Mouse (Mus musculus) bone marrow macrophage, adult 2 months (primary cell): Measurements from ENCODE around the gene Aldh1l1. TPM values are rescaled to one million over a fixed set of nuclear protein-coding genes. Genes with fewer than 3 reads are reported as not detected.

Experiments used
- H3K27ac ChIP-seq: 2 replicates; pipeline ENCODE4 v1.5.1; 2012; ENCODE audit warnings: low read depth, low read length; ENCODE audit not compliant: insufficient read depth
- H3K4me1 ChIP-seq: 2 replicates; pipeline ENCODE4 v1.6.1; 2012; ENCODE audit warnings: low read length; ENCODE audit not compliant: control insufficient read depth, insufficient read depth
- H3K4me3 ChIP-seq: 2 replicates; pipeline ENCODE4 v1.5.1; 2012; ENCODE audit warnings: mild to moderate bottlenecking, low read length, moderate library complexity; ENCODE audit not compliant: insufficient read depth
- CTCF ChIP-seq: IDR thresholded peaks from 2 replicates; pipeline ENCODE4 v1.5.1; 2012; ENCODE audit warnings: low read depth, mild to moderate bottlenecking, low read length, moderate library complexity
- POLR2A ChIP-seq: IDR thresholded peaks from 2 replicates; pipeline ENCODE4 v1.6.1; 2012; ENCODE audit warnings: mild to moderate bottlenecking, low read depth, low read length, borderline replicate concordance
- polyA plus RNA-seq: library from polyadenylated mRNA; stranded (reverse); fragments of >200 nt; gene quantifications from 2 replicates; pipeline ENCODE4 v1.2.4, GENCODE M21; 2012; ENCODE audit not compliant: missing spikeins, insufficient read depth, insufficient read length

Gene Aldh1l1
- polyA plus RNA-seq, 1 experiment: 7.8 TPM

DNA sequence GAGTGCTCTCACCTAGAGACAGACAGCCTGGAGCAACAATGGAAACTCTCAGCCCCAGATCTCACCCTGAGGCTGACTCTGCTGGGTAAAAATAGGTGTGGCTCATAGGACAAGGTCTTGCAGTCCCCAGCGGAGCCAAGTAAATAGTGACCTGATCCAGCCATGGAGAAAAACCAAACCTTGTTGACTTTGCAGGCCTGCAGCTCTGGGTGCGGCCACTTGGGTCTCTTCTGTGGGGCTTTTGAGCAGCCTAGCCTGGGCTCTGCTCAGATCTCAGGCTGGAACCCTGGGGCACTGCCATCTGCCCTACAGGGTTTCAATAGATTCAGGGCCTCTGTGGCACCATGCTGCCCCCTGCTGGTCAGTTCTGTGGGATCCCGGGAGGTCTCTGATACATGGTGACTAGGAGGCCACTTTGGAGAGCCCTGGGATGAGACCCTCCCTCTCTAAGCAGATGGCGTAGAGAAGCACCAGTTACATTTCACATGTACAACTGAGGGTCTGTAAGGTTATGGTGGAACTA is 28.7 kb downstream of the Aldh1l1 start:
- H3K4me3 ChIP-seq: no peak overlapping the region
- peak; percentile 83 for TF ChIP-seq CTCF
- TF ChIP-seq POLR2A: no peak
- H3K4me1 ChIP-seq: no peaks in the 10 kb centered on the region
- no peak overlapping the region for H3K27ac ChIP-seq

DNA sequence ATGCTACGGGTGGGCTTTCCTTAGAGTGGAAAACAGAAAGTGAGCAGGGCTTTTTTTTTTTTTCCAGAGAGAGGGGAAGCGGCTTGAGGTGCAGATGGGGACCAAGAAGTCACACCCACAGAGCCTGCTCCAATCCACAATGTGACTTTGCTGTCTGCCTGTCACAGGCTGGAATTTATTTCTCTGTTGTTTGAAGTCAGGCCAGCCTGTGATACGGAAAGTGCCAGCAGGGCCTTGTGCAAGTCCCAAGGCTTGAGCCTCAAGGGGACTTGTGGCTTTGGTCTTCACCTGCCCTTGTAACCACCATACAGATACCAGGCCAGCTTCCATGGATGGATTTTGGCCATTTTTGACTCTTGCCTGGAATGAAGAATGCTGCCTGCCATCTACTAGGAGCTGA is 32.7 kb downstream of the Aldh1l1 start:
- Histone ChIP-seq H3K27ac (no peak overlapping the region), H3K4me3 (no peak overlapping the region), H3K4me1 (no peaks in the 10 kb centered on the region)
- TF ChIP-seq CTCF (no peak), POLR2A (no peak)

- TF ChIP-seq POLR2A (no peak), CTCF (no peak)
- H3K4me3 ChIP-seq: no peak overlapping the region
- H3K4me1 ChIP-seq: no peaks in the 10 kb centered on the region
- H3K27ac ChIP-seq: no peak overlapping the region
These were observed 33.1 kb downstream of the Aldh1l1 start for GRCm38 (mm10) chr6:90519375-90519774.

DNA sequence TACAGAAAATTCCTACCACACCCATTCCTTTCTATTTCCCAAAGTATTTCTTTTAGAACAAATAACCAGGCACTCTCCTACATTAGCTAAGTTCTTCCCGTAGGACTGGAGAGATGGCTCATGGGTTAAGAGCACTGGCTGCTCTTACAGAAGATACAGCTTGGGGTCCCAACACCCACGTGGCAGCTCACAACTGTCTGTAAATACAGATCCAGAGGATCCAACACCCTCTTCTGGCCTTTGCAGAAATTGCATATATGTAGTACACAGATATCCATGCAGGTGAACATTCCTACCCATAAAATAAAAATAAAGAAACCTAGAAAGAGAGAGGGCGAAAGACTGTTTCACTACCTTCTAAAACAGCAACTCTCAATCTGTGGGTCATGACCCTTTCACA is 40.2 kb downstream of the Aldh1l1 start:
- TF ChIP-seq CTCF (no peak), POLR2A (no peak)
- no peak overlapping the region for H3K4me3 ChIP-seq
- no peak overlapping the region for H3K27ac ChIP-seq
- no peaks in the 10 kb centered on the region for H3K4me1 ChIP-seq

DNA sequence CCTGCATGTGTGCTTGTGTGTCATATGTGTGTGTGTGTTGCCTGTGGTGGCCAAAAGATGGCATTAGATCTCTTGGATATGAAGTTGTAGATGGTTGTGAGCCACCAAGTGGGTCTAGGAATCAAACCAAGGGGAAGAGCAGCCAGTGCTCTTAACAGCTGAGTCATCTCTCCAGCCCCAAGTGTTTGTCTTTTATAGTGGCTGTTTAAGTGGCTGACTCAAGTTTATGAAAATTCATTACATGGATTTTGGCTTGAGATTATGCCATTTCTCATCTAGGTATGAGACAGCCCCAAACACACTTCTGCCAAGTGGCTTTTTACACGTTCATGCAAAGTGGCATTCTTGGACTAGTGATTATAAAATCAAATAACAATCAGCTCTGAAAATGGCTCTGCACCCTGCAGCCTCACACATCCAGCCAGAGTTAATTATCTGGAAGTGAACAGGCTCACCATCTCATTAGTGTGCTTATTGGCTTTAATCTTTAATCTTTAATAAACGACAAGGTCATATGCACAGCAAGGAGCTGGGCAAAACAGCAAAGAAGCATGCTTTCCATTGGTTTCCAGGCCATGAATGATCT is 43.3 kb downstream of the Aldh1l1 start:
- no peak for TF ChIP-seq POLR2A
- no peak for TF ChIP-seq CTCF
- Histone ChIP-seq H3K4me1 (no peaks in the 10 kb centered on the region), H3K27ac (no peak overlapping the region), H3K4me3 (no peak overlapping the region)

DNA sequence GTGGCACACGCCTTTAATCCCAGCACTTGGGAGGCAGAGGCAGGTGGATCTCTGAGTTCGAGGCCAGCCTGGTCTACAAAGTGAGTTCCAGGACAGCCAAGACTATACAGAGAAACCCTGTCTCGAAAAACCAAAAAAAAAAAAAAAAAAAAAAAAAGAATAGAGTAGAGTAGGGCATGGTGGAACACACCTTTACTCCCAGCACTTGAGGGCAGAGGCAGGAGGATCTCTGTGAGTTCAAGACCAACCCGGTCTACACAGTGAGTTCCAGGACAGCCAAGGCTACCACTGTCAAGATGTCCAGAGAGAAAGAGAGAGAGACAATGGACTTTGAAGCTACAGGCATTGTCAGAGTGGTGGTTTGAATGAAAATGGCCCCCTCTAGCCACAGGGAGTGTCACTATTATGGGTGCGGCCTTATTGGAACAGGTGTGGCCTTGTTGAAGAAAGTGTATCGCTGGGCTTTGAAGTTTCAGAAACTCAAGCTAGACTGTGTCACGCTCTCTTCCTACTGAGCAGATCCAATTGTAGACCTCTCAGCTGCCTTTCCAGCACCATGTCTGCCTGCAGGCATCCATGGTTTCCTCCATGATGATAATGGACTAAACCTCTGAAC is 46.5 kb downstream of the Aldh1l1 start:
- Histone ChIP-seq H3K27ac (no peak overlapping the region), H3K4me3 (no peak overlapping the region), H3K4me1 (no peaks in the 10 kb centered on the region)
- no peak for TF ChIP-seq POLR2A
- no peak for TF ChIP-seq CTCF

DNA sequence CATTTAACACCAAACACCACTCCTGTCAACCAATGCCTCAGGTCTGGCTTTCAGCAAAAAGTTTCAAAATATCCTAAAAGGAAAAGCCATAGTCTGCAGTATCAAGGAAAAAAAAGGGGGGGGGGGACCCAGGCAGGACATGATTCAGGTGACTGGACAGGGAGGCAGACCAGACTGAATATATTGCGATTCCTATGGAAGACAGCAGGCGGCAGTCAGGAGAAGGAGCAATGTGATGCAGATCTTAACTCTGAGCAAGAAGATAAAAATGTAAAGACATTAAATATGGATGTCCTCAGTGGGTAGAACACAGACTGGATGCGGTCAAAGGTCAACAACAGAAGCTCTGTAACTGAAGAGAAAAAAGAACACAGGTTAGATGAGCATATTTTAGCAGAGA is 47.3 kb downstream of the Aldh1l1 start:
- Histone ChIP-seq H3K27ac (no peak overlapping the region), H3K4me1 (no peaks in the 10 kb centered on the region)
- TF ChIP-seq POLR2A (no peak), CTCF (no peak)

DNA sequence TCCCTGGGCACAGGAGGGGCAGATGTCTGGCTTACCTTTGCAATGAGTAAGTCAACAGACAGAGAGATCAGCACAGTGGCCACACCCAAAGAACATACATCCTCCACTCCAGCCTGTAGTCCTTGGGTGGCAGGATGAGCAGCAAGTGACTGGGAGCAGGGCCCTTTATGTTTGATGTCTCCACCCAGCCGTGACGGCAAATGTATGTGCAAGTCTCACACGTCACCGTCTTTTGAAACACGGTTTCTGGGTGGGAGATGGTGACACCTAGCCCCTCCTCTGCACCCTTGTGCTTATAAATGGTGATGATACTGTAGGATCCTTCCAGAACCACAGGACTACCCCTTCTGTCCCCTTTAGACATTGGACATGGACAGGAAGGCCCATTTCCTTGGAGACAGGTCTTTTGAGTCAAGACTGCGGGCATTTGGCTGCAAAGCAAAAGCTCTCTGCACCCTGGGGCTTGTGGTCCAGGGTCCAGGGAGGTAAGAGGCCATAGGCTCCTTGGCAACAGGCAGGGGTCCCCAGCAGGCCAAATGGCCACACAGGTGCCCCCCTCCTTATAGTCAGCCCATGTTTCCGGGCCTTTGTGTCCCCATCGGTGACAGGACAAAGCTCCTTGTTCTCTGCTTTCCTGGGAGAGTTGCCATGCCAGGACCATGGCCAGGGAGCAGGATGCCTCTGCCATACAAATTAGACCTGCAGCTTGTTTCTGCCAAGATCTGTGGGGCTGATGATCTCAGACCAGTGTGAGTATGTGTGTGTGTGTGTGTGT is 48.7 kb downstream of the Aldh1l1 start:
- no peaks in the 10 kb centered on the region for H3K4me1 ChIP-seq
- no peak overlapping the region for H3K27ac ChIP-seq
- TF ChIP-seq POLR2A (no peak), CTCF (no peak)
- no peak overlapping the region for H3K4me3 ChIP-seq

More for the DNA sequence above, 47.3 kb downstream of the Aldh1l1 start:
- H3K4me3 ChIP-seq: no peak overlapping the region

- Histone ChIP-seq H3K27ac (no peak overlapping the region), H3K4me1 (no peaks in the 10 kb centered on the region), H3K4me3 (no peak overlapping the region)
- no peak for TF ChIP-seq CTCF
These were observed 50.6 kb downstream of the Aldh1l1 start for GRCm38 (mm10) chr6:90536824-90537223.

- no peak overlapping the region for H3K27ac ChIP-seq
- no peaks in the 10 kb centered on the region for H3K4me1 ChIP-seq
- no peak overlapping the region for H3K4me3 ChIP-seq
- TF ChIP-seq CTCF: peak; percentile 95
- no peak for TF ChIP-seq POLR2A
These were observed 51.7 kb downstream of the Aldh1l1 start for GRCm38 (mm10) chr6:90537941-90538340.

- H3K4me1 ChIP-seq: no peaks in the 10 kb centered on the region
- H3K27ac ChIP-seq: no peak overlapping the region
- TF ChIP-seq POLR2A (no peak), CTCF (no peak)
- H3K4me3 ChIP-seq: no peak overlapping the region
These were observed 53.0 kb downstream of the Aldh1l1 start for GRCm38 (mm10) chr6:90539271-90539670.
